Mouse (Mus musculus) cortical plate, adult 2 months (tissue): ENCODE measurements around the gene Ngly1. TPM values are rescaled to one million over a fixed set of nuclear protein-coding genes. Genes with fewer than 3 reads are reported as not detected.

Experiments used
- H3K27ac ChIP-seq: fragments of 200-500 bp; 2 replicates; pipeline ENCODE4 v1.5.1; 2012; ENCODE audit warnings: low read length, control low read depth, inconsistent platforms; ENCODE audit not compliant: insufficient read depth
- H3K4me1 ChIP-seq: fragments of 200-500 bp; 2 replicates; pipeline ENCODE4 v1.6.1; 2011; ENCODE audit warnings: low read length; ENCODE audit not compliant: control insufficient read depth, insufficient read depth
- H3K4me3 ChIP-seq: fragments of 200-500 bp; 2 replicates; pipeline ENCODE4 v1.5.1; 2011; ENCODE audit warnings: mild to moderate bottlenecking, low read length, control low read depth; ENCODE audit not compliant: insufficient read depth
- CTCF ChIP-seq: fragments of 200-500 bp; IDR thresholded peaks from 2 replicates; pipeline ENCODE4 v1.5.1; 2011; ENCODE audit warnings: mild to moderate bottlenecking, control low read depth, low read length; ENCODE audit not compliant: insufficient read depth; ENCODE audit errors: extremely low read depth
- POLR2A ChIP-seq: fragments of 200-500 bp; IDR thresholded peaks from 2 replicates; pipeline ENCODE4 v1.6.1; 2011; ENCODE audit warnings: mild to moderate bottlenecking, low read length, control low read depth; ENCODE audit not compliant: insufficient read depth; ENCODE audit errors: extremely low read depth
- polyA plus RNA-seq: library from polyadenylated mRNA; depleted of rRNA; stranded (reverse); fragments of >200 nt; gene quantifications from 2 replicates; pipeline ENCODE4 v1.2.3, GENCODE M21; 2012; rRNA removed

The Ngly1 gene
- polyA plus RNA-seq, 1 experiment = 17.5 TPM

- H3K4me1 ChIP-seq = peaks cover 1% of the 10 kb centered on the region; the same call in 1 of the 2 replicates
- TF ChIP-seq CTCF (no peak), POLR2A (no peak)
- H3K4me3 ChIP-seq = no peak overlapping the region
- H3K27ac ChIP-seq = no peak overlapping the region
These were observed 110.6 kb downstream of the Ngly1 start for GRCm38 (mm10) chr14:16359704-16360103.

Other genes with a start within 250 kb of the Ngly1 start
- 6.0 and 6.1 TPM in 2 replicates for gene Oxsm, start 528 bp downstream of the Ngly1 start, polyA plus RNA-seq
- 38.0 and 43.9 TPM in 2 replicates for gene Top2b, start 115.9 kb downstream of the Ngly1 start, polyA plus RNA-seq